Mouse (Mus musculus) thymus, adult 2 months (tissue): ENCODE results near the gene Crb3.

Experiments
- CTCF ChIP-seq: fragments of 200-500 bp; IDR thresholded peaks from 2 replicates; pipeline ENCODE4 v1.5.1; 2012; ENCODE audit warnings: mild to moderate bottlenecking, control low read depth, low read length, moderate library complexity, borderline replicate concordance; ENCODE audit not compliant: control insufficient read depth, poor library complexity, insufficient read depth; ENCODE audit errors: extremely low read depth
- POLR2A ChIP-seq: fragments of 200-500 bp; IDR thresholded peaks from 2 replicates; pipeline ENCODE4 v1.6.1; 2012; ENCODE audit warnings: mild to moderate bottlenecking, low read length, control low read depth, moderate library complexity; ENCODE audit not compliant: control insufficient read depth, poor library complexity, insufficient read depth; ENCODE audit errors: extremely low read depth

DNA sequence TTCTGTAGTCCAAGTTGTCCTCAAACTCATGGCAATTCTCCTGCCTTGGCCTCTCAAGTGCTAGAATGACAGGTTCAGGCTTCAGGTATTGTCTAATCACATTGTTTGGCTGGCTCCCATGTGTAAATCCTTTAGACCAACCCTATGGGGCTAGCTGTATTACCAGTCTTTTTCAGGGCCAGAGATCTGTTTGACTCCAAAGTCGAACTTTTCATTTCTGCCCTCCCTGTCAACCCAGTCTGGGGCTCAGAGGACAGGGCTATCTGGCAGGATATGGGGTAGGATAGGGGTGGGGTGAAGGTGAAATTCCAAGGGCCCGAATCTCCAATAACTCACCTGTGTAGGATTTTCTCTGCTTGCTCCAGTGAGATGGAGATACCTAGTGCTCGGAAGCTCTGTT, 2.7 kb upstream of the Crb3 start:
- TF ChIP-seq CTCF (no peak), POLR2A (no peak)
